Mouse (Mus musculus) embryo, embryonic 10.5 days (tissue): ENCODE measurements around the gene Sstr2.

Source experiments
- DNase-seq: peaks from one replicate; pipeline ENCODE4 v3.0.0-alpha.2; 2015; ENCODE audit warnings: low spot score

The Sstr2 gene

DNA sequence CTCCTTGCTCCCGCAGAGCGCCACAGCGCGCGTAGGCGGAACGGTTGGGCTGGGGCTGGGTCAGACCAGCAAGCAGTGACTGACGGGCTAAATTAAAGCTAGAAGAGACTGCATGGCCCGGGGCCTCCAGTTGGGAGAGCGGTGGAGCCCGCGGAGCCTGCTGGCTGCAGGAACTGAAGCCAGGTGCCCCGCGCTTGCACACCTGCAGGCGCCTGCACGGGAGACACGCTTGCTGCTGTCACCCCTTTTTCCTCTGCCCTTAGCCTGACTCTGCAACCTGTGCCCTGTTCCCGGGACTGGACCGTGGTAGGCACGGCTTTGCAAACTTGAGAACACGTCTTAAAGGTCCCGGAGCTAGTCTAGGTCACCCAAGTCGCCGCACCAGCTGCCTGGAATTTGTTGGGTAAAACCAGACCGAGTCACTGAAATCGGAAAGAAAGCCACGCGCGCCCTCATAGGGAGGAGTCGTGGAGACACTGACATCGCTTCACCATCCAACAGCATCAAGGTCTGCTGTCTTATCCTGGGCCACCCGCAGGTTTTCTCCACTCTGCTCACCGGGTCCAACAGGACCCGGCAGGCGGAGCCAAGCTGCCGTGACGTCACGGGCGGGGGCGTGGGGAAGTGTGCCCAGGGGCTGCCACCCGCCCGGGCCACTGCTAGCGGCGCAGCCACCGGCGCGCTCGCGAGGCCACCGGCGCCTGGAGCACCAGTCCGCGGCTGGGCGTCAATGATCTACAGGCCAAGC lies at the start of gene Sstr2:
TSS of gene Sstr2 (plus strand) at position 671 of the 748 bp plus-strand sequence.
- DNase-seq = peak; percentile 71

DNA sequence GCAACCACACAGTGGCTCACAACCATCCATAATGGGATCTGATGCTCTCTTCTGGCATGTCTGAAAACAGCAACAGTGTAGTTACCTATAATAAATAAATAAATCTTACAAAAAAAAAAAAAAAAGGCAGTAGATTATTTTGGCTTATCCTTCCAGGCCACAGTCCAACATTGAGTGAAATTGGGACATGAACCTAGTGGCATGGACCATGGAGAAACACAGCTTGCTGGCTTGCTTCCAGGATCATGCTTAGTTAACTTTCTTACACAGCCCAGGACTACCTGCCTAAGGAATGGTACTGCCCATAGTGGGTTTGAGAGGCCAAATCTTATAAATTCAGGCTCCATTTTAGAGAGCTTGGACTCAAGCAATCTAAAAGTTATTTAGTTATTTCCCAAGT lies 47.5 kb upstream of the Sstr2 start:
- no peak for DNase-seq

DNA sequence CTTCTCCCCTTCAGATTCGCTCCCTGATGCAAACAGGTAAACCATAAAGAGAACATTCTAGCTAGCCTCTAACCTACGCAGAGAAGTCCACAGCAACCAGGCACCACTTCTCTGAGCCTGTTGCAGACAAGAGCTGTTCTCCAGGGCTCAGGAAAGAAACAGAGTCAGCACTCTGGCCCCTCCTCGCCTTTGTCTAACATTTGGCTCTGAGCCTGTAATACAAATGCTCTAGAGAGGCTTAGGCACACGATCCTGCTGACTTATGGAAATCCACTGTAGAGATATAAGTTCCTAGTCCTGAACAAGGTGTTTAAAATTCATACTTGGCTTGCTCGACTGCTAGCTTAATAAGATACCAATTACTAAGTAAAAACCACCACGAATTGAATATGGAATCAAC lies 46.5 kb upstream of the Sstr2 start:
- DNase-seq = no peak

DNA sequence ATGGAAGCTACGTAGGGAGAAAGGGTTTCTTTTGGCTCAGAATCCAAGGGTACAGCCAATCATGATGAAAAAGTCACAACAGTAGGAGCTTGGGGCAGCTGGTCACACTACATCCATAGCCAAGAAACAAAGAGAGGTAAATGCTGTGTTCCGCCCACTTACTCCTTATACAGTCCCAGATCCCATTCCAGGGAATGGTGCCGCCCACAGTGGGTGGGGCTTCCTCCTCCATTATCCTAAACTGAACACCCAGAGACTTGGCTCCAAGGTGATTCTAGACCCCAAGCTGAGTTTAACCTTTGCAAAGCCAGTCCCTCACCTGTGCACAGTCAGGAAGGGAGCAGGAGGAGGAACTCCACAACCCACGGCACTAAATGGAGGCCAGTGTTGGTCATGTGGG lies 41.9 kb upstream of the Sstr2 start:
- no peak for DNase-seq

DNA sequence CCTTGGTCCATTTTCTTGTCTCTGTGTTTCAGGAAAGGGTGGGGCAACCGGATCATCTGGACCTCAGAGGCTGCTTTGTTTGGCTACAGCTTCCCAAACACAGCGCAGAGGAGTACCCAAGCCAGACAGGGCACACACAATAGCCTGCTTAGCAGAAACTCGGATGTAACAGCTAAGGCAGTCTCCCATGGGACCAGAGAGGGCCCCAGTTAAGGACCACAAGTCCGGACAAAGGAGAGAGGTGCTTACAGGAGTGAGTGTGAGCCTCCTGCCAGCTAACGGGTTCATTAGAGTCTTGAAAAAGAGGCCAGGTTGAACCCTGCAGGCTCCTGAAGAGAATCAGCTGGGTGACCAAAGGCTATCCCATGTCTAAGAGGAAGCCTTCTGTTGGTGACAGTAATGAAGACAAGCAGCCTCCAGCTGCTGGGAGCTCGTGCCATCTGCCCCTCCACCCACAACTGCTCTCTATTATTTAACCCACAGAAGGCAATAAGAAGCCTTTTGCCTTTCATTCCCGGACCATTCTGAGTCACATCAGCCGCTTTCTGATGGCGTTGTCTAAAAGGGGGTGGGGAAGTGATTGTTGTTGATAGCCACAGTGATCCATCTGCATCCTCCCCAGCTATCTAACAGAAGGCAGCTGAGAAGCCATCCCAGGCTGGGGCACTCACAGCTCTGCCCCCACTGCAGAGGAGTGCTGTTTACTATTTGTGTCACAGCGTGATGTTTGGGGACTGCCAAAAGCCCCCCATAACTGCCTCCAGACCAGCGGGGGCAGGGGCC lies 35.1 kb upstream of the Sstr2 start:
- peak; percentile 57 for DNase-seq

DNA sequence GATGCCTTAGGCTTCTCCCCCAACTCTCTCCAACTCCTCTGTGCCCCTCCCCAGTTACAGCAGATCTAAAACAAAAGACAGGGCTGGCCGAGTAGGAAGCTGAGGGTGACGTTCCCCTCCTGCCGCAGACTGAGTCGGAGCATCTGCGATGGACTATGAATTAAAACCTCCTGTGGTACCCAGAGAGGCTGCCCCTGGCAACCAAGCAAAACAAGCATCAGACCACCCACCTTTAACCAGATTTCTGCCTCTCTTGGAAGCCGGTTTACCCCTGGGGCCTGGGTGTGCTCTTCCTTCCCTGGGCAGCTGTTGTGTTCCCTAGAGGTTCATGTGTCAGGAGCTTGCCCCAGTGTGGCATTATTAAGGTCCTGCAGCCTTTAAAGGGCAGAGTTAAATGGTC lies 32.7 kb upstream of the Sstr2 start:
- peak; percentile 53 for DNase-seq

DNA sequence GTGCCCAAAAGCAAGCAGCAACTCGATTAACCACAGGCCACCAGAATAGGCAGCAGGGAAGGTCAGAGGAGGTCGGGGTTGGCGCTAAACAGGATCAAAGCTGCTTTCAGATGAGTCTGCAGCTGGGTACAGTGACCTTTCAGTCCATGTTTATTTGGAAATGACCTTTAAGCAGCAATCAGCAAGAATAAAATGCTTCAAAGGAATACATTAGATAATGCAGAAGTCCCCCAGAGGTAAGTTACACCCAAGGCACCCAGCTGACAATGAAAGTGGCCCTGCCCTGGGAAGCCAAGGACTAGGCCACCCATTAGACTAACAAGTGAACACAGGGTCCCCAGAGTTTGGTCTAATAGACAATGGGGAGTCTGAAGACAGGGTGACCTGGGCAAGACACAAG lies 30.2 kb upstream of the Sstr2 start:
- DNase-seq = no peak

DNA sequence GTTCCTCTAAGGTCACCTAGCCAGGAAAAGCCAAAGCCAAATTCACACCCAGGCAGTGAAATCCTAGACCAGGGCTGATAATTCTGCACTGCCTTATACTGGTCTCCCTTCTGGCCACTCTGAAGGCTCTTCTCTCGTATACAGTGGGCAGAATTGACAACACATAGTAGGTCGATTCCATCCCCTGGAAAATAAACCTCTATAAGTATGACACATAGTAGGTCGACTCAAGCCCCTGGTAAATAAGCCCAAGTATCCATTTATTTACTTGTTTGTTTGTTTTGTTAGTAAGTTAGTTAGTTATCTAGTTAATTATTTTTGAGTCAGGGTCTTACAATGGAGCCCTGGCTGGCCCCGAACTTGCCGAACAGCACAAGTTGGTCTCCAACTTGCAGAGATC lies 24.0 kb upstream of the Sstr2 start:
- DNase-seq = no peak

DNA sequence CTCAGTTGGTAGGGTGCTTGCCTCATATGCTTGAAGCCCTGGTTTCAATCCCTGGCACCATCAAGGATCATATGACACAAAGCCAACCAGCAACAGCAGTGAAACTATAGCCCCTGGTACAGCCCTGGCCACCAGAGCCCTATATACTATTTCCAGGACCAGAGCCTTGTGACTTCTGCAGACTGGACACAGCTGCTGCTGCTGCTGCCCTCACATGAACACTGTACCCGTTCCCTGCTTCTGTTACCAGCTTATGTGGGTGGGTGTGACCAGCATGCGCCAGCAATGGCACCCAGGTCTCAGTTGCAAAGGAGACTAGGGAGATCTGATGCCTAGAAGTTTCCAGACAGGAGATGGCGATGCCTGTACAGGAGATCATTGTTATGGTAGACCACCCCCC lies 21.5 kb upstream of the Sstr2 start:
- DNase-seq = no peak

DNA sequence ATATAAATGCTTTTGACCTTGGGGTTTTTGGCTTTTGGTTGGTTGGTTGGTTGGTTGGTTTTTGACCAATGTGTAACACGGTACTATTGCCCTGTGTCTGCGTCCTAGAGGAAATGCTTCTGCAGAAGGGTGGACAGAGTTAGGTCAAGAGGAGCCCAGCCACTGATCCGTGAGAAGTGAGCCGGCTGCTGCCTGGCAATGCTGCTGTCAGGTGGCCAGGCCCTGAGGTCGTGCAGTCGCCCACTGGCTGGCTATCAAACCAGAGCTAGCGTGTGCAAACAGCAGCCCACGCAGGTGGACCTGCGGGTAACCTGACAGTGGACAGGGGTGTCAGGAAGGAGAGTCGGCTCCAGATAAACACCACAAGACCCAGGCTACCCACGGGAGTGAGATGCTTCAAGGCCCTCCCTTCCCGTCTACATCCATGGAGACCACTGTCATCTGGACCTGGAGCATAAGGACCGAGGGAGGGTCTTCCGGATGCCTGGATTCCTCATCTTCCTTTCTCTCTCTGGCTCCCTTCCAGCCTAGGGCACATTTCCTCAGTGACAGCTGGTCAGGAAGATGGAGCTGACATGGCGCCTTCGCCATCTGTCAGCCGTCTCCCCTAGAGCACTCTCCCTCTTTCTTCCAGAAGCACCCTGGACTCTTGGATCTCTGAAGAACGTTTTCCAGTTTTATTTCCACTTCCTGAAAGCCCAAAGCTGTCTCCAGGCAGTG lies 18.5 kb upstream of the Sstr2 start:
- DNase-seq = no peak

DNA sequence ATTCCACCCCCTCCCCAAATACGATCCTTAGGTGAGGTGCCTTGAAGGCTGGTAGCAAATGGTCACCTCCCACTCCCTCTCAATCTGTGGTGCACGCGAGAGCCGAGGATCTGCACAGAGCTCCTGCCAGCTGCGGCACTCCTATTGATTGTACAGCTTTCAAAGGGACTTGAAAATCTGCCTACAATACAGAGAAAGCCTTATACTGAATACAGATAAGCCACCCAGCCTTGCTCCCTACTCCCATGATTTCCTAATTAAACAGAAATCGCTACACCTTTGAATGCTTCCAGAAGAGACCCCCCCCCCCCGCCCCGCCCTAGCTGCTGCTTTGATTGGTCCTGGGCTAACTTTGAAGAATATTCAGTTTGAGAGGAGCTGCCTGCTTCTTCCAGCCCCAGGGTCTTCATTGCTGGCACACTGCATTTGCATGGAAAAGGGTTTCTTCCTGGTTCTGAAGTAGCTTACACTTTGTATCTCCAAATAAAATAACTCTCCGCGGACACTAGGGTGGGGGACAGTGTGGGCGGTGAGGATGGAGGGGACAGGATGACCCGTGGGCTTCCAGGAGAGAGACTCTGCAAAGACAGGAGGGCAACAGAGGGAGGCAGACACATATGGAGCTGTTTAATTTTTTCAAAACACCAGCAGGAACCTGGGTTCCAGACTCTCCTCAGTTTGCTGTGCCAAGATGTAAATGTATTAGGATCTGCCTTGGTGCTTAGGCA lies 17.4 kb upstream of the Sstr2 start:
- no peak for DNase-seq

DNA sequence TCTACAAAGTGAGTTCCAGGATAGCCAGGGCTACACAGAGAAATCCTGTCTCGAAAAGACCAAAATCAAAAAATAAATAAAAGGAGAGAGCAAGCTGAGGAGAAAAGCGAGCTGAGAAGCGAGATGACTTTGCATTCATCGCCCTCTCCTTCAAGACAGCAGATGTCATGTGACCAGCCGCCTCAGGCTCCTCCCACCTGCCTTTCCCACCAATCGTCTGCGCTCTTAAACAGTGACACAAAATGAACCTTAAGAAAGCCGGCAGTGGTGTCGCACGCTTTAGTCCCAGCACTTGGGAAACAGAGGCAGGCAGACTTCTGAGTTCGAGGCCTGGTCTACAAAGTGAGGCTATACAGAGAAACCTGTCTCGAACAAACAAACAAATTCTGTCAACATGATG lies 11.6 kb upstream of the Sstr2 start:
- DNase-seq = no peak

DNA sequence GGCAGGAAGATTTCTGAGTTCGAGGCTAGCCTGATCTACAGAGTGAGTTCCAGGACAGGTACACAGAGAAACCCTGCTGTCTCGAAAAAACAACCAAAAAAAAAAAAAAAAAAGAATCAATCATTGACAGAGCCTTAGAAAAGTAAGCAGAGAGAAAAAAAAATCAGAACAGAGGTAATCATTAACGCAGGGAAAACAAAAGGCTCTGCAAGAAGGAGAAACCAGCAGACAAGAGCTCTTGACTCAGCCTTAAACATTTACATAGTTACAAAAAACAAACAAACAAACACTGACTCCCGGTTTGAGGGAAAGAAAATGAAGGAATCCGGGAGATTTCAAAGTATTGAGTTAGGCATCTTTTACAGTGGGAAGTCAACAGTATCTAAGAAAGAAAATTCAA lies 9.6 kb upstream of the Sstr2 start:
- DNase-seq = no peak

DNA sequence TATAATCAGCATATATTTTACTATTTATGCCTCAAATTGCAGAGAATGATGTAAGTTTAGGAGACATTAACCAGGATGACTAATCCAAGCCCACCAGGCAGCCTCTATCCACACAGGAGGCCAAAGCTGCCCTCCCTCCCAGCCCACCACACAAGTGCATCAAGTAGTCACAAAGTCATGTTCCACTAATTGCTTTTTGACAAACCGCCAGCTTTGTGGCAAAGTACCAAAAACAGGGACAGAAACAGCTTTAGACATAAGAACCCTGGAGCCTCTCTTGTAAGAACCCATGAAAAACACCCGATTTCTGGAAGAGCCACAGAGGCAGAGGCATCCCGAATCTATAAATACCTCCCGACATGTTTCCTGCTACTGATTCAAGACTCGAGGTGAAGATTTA lies 8.9 kb upstream of the Sstr2 start:
- no peak for DNase-seq

DNA sequence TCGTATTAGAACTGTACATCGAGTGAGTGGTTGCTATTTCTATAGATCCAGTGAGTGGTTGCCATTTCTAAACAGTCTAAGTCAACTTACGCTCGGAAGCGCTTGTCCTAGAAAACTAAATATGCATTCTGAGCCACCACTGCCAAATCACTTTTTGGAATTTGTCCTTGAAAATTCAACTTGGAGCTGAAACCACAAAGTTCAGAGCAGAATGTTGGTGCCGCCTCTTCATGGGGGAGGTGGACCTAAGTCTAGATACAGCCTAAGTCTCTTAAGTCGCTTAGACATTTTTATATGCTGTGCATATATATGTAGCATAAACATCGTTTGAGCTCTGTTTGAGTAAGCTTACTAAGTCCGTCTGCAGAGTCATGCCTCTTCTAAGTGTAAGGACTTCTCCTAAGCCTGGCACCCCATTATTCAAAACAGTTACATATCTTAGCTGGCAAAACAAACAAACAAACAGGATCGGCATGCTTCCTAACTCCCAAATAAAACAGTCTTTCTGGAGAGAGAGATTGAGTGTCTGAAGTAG lies 8.0 kb upstream of the Sstr2 start:
- no peak for DNase-seq

DNA sequence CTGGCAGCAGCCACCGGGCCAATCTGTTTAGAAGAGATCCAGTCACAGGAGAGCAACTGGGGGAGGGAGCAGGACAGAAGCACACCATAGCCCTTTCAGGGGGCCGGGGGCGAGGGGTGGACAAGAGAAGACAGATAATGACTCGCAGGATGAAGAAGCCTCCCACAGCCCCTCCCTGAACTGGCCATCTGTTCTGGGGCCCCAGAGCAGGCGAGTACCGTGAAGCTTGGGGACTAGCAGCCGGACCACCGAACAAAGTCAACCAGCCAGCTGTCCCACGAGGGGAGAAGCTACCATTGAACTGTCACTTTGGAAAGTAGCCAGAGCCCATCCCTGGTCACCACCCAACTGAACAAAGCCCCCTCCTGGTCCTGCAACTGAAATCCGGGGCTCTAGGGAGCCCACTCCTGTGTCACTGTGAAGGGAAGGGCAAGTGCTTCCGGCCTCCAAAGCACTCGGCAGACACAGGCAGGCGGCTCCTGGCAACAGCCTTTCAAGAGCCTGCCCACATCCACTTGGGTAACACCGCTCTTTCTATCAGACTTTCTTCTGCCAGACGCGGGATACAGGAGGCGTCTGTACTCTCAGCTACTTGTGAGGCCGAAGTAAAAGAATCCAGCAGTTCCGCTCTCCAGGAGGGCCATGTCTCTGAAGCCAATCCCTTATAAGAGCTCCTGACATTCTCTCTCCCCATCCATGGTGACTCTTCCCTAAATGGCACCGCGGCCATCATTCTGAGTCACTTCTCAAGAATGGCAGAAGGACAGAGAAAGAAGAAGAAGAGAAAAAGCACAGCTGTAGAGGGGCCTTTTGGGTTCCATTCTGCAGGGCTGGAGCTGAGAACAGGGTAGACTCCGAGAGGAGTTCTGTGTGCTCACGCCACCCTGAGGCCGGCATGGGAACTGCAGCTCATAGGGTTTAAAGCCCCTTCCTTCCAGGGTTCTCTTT lies 7.2 kb upstream of the Sstr2 start:
- DNase-seq = peak; percentile 87

DNA sequence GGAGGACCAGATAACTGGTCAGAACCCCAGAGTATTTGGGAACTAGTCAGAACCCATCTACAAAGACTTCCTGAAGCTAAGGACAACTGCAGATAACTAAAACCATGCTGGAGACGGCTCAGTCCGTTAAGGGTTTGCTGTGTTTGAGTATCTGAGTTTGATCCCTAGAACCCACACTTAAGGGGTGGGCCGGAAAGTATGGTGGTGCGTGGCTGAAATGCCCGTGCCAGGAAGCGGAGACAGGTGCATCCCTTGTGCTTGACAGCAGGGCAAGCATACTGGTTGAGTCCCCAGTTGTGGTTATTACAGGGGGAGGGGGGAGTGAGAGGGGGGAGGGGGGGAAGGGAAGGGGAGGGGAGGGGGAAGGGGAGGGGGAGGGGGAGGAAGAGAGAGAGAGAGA lies 4.7 kb upstream of the Sstr2 start:
- DNase-seq = no peak

DNA sequence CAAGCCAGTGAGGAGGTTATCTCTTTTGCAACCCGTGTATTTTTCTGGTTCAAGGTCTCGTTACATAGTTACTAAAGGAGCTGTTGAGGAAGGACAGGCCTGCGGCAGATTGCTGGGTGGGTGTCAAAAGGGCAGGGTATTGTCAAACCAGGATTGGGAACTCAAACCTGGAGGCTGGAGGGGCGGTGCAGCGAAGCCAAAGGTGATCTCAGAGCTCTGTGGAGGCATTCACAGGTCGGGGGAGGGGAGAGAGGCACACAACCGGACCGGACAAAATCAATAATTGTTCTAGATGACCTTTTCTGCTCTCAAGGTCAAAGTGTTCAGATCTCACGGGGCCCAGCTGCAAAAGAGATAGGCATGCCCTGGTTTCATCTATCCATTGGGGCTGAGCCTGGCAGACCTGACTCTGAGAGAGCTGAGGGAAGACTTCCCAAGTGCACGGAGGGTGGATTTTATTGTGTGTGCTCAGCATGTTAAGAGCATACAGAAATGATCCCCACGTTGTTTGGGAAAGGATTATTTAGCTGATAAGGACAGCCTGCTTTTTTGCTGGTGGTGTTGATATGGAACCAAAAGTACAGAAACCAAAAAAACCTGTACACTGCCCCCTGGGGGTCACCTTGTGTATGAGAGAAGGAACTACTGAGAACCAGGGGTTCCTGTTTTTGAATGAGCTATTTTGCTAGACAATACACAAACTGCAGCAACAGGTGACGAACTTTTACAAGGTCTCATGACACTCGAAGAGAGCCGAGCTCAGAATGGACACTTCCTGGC lies 1.8 kb upstream of the Sstr2 start:
- peak; percentile 87 for DNase-seq

DNA sequence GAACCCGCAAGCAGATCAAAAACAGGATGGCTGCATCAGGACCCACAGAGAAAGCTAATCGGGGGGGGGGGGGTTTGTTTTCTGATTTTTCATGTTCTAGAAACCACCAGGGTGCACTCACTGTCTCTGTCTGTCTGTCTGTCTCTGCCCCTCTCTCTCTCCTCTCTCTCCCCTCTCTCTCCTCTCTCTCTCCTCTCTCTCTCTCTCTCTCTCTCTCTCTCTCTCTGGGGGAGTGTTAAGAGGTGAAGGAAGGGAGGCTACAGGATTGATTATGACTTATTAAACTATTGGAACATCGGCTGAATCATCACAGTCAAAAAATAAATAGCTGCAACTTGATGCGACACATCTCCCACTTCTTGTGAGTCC lies 855 bp upstream of the Sstr2 start:
- DNase-seq = no peak

DNA sequence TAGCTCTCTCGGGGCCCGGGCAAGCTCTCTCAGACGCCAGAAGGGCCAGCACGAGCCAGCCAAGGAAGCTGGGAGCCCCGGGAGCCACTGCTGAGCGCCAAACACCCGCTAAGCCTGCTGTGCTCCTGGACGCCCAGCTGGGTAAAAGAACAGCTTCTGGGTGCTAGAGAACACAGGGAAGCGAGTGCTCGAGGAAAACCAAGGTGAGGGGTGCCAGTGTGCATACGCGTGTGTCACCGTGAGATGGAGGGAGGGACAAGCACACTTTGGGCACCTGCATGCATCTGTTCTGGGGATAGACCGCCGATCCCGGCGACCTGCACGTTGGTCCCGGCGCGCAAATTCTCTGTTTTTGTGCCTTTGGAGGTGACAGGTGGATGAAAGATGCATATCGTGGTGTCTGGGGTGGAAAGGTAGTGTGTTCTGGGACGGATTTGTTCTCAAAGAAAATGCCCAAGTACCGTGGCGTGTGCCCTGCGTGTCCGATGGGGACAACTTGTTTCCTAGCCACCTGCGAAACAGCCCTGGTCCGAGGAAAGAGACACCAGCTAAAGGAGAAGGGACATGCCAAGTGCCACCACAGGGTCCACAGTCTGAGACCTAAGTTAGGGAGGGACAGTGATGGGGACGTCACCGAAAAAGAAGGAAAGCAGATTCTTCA lies 408 bp downstream of the Sstr2 start:
- DNase-seq = no peak
